Mouse (Mus musculus) T-cell, adult 2 months (primary cell): ENCODE results near the gene Gm13128.
"Not testable (repeated sequence)": the region's sequence is repeated elsewhere in the genome, so short reads cannot be mapped to it uniquely, and the experiment has no call there.

Experiments used
- DNase-seq: peaks from one replicate; pipeline ENCODE4 v3.0.0; 2022; ENCODE audit warnings: low spot score

The Gm13128 gene

DNA sequence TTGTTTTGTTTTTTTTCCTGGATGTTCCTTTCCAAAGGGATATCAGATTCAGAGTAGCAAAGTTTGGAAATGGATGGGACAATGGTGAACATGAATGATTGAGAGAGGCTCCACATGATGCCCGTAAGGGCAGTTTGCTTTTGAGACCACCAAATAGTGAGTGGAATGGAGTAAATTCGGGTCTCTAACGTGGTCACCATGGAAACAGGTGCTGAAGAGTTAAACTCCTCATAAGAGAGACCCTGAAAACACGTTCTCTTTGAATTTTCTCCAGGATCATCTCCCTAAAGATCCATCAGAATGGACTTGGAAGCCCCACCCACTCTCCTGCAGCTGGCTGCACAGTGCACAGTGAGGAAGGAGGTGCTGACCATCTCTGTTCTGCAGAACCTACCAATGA, at the start of gene Gm13128:
TSS of gene Gm13128 (plus strand) at position 301 of the 400 bp plus-strand sequence.
- DNase-seq, result not testable (repeated sequence)

DNA sequence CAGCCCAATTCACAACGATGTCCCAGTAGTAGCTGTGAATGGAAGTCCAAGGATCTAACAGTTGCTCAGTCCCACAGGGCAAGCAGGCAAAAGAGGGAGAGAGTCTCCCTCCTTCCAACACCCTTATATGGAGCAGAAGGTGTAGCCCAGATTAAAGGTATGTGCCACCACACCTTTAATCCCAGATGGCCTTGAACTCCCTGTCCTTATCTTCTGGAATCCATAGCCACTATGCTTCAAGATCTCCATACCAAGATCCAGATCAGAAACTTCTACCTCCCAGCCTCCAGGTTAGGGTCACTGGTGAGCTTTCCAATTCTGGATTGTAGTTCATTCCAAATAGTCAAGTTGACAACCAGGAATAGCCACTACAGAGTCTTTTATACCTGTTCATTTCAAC, 49.7 kb upstream of the Gm13128 start, which contains the start of gene Pramel5:
TSS of gene Pramel5 (minus strand) at position 101 of the 400 bp plus-strand sequence.
- not testable (repeated sequence) for DNase-seq

DNA sequence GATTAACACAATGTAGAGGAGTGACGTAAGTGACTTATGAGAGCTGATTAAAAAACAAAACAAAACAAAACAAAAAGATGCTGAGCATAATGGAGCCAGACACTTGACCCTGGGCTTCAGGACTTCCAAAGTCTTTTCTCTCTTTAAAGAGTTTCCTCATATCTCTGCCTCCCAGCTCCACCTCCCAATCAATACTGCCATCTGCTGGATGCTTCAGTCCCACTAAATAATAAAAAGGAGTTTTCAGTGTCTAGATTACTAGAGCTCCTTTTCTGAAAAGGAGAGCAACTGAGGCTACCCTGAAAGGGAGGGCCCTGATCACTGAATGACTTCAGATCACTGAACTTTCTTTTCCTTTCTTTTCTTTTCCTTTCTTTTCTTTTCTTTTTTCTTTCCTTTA, 30.6 kb upstream of the Gm13128 start:
- DNase-seq, result not testable (repeated sequence)

DNA sequence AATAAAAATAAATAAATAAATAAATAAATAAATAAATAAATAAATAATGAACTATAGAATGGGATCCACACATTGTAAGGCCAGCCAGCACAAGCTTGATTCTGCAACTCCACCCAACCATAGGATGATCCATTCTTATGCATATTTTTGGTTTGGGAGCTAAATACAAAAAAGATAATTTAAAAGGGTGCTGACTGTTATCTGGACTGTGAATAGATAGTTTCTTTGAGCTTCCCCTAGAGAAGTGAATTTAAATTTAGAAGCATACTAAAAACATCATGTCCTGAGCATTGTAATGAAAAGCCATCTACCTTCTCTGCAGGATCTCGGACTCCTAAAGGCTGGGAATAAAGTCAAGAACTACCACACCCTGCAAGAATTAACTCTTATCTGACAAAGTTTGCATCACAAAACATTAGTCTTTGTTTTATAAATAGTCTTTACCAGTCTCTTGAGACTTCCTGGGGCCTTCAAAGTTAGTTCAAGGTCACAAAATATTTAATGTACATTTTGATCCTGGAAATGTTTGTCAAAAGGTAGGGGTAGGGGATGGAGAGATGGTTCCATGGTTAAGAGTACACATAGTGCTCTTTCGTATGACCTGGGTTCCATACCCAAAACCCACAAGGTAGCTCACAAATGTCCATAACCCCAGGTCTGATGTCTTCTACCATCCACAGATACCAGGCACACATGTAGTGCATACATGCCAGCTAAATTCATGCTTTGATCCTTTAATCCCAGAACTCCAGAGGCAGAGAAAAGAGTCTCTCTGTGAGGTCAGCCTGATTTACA, 17.2 kb upstream of the Gm13128 start:
- not testable (repeated sequence) for DNase-seq

DNA sequence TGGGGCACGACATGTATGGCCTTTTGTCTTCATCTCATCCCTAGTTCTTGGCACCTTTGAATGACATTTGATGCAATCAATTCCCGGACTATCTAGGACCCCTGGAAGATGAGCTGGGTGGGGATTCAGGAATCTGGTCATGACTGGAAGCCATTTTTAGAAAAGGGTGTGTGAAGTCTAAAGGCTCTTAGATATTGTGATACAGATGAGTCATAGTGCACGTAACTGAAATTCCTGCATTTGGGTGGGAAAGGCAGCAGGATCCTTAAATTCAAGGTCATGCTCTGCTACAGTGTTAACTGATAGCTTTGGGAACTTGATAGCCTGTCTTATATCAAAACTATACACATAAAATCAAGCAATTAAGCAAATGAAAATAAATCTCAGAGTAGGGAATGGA, 5.8 kb downstream of the Gm13128 start:
- not testable (repeated sequence) for DNase-seq

DNA sequence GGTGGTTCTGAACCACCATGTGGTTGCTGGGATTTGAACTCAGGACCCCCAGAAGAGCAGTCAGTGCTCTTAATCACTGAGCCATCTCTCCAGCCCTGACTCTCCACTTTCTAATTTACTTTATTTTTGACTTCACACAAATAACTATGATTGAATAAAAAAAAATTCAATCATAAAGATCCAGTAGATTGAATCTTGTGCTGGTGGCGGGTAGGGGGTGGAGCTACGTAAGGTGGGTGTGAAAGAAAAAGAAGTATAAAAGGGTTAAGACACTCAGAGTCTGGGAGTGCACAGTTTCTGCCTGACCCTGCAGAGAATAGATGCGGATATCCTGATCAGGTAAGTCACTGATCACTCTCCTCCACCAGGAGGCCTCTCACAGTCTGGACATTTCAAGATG, 27.6 kb downstream of the Gm13128 start, which contains the start of gene Gm13119:
TSS of gene Gm13119 (plus strand) at position 301 of the 400 bp plus-strand sequence.
- not testable (repeated sequence) for DNase-seq

DNA sequence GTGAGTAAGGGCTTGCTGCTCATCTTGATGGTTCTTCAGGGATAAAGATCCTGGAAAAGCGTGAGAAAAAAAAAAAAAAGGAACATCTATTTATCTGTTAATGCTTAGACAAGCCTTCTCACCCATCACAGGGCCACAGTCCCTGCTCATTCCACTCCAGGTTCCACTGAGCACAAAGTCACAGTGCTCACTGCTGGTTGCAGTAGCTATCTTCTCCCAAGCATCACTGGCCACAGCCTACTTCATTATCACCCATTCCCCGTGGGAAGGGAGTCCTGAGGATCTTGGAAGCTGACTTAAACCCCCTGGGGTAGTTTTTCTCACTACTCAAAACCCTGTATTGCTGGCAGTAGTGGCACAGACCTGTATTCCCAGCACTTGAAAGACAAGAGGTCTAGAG, 47.9 kb downstream of the Gm13128 start, which contains the start of gene Pramef20:
TSS of gene Pramef20 (minus strand) at position 23 of the 400 bp plus-strand sequence.
- no peak for DNase-seq
